Mouse (Mus musculus): Measurements from ENCODE around the gene Bcl2l11.

Gene Bcl2l11

GRCm38 (mm10) chr2:128193411-128193810, 67.6 kb downstream of the Bcl2l11 start:
- TF ChIP-seq POU5F1 (IDR thresholded peaks at IDR 0.05; ENCODE audit: borderline replicate concordance, low read length) (no peak), CTCF (conservative IDR thresholded peaks at IDR 0.05; ENCODE audit: low read length) (no peak), NANOG (IDR thresholded peaks at IDR 0.05; ENCODE audit: borderline replicate concordance, low read length) (no peak)
- peaks cover 13% of the 10 kb centered on the region for H3K4me1 ChIP-seq (replicated peaks; ENCODE audit: low read depth, low read length)

GRCm38 (mm10) chr2:128197379-128197778, 71.5 kb downstream of the Bcl2l11 start:
- no peaks in the 10 kb centered on the region; the same call in 1 of the 2 replicates for H3K4me1 ChIP-seq (replicated peaks; ENCODE audit: low read depth, low read length)
- TF ChIP-seq NANOG (IDR thresholded peaks at IDR 0.05; ENCODE audit: borderline replicate concordance, low read length) (no peak), CTCF (conservative IDR thresholded peaks at IDR 0.05; ENCODE audit: low read length) (no peak), POU5F1 (IDR thresholded peaks at IDR 0.05; ENCODE audit: borderline replicate concordance, low read length) (no peak)
- no peaks in the 10 kb centered on the region for H3K9me3 ChIP-seq (ENCODE audit: low read length)
- 0 out of 2 replicates have a peak, but pooled peaks cover 7% of the 10 kb centered on the region for H3K27me3 ChIP-seq (ENCODE audit: insufficient read depth, low read length)
- no peaks in the 10 kb centered on the region for H3K36me3 ChIP-seq (ENCODE audit: insufficient read depth, low read length)
- no peak overlapping the region for H3K4me3 ChIP-seq (replicated peaks; ENCODE audit: low read length)

More at GRCm38 (mm10) chr2:128193411-128193810, 67.6 kb downstream of the Bcl2l11 start:
- Histone ChIP-seq H3K27me3 (ENCODE audit: insufficient read depth, low read length) (0 out of 2 replicates have a peak, but pooled peaks cover 3% of the 10 kb centered on the region), H3K36me3 (ENCODE audit: insufficient read depth, low read length) (no peaks in the 10 kb centered on the region), H3K9me3 (ENCODE audit: low read length) (no peaks in the 10 kb centered on the region), H3K4me3 (replicated peaks; ENCODE audit: low read length) (no peak overlapping the region)

- Histone ChIP-seq H3K4me3 (replicated peaks; ENCODE audit: low read length) (no peak overlapping the region), H3K27me3 (ENCODE audit: insufficient read depth, low read length) (0 out of 2 replicates have a peak, but pooled peaks cover 3% of the 10 kb centered on the region), H3K36me3 (ENCODE audit: insufficient read depth, low read length) (no peaks in the 10 kb centered on the region), H3K4me1 (replicated peaks; ENCODE audit: low read depth, low read length) (0 out of 2 replicates have a peak, but pooled peaks cover 3% of the 10 kb centered on the region), H3K9me3 (ENCODE audit: low read length) (peaks cover 14% of the 10 kb centered on the region)
- TF ChIP-seq NANOG (IDR thresholded peaks at IDR 0.05; ENCODE audit: borderline replicate concordance, low read length): no peak
- no peak for TF ChIP-seq CTCF (conservative IDR thresholded peaks at IDR 0.05; ENCODE audit: low read length)
- no peak for TF ChIP-seq POU5F1 (IDR thresholded peaks at IDR 0.05; ENCODE audit: borderline replicate concordance, low read length)
Measured at GRCm38 (mm10) chr2:128203147-128203546, 77.3 kb downstream of the Bcl2l11 start.

- no peaks in the 10 kb centered on the region for H3K36me3 ChIP-seq (ENCODE audit: insufficient read depth, low read length)
- TF ChIP-seq CTCF (conservative IDR thresholded peaks at IDR 0.05; ENCODE audit: low read length): no peak
- TF ChIP-seq POU5F1 (IDR thresholded peaks at IDR 0.05; ENCODE audit: borderline replicate concordance, low read length): no peak
- TF ChIP-seq NANOG (IDR thresholded peaks at IDR 0.05; ENCODE audit: borderline replicate concordance, low read length): no peak
- 0 out of 2 replicates have a peak, but pooled peaks cover 4% of the 10 kb centered on the region for H3K27me3 ChIP-seq (ENCODE audit: insufficient read depth, low read length)
- H3K4me1 ChIP-seq (replicated peaks; ENCODE audit: low read depth, low read length): peaks cover 8% of the 10 kb centered on the region
- peaks cover 14% of the 10 kb centered on the region for H3K9me3 ChIP-seq (ENCODE audit: low read length)
- no peak overlapping the region for H3K4me3 ChIP-seq (replicated peaks; ENCODE audit: low read length)
Measured at GRCm38 (mm10) chr2:128203749-128204405, 78.0 kb downstream of the Bcl2l11 start.

DNA sequence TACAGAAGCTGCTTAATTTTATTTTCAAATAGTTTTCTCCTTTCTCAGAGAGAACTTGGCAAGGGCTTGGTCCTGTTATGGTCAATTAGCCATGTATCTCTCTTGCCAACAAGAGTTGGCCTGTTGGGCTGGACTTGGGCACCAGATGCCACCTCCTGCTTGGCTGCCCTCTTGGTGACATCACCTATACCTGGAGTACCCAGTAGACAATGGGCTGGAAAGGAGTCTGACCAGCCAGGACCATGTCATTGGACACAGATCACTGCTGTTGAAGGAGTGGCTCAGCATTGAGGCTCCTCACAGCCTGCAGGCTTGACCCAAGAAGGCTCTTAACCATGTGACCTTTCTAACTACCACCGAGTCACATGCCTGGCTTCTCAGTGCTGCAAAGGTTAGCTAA, 82.7 kb downstream of the Bcl2l11 start:
- Histone ChIP-seq H3K4me1 (replicated peaks; ENCODE audit: low read depth, low read length) (peaks cover 49% of the 10 kb centered on the region), H3K4me3 (replicated peaks; ENCODE audit: low read length) (no peak overlapping the region), H3K27me3 (ENCODE audit: insufficient read depth, low read length) (0 out of 2 replicates have a peak, but pooled peaks cover 3% of the 10 kb centered on the region), H3K36me3 (ENCODE audit: insufficient read depth, low read length) (no peaks in the 10 kb centered on the region), H3K9me3 (ENCODE audit: low read length) (peaks cover 14% of the 10 kb centered on the region)
- TF ChIP-seq POU5F1 (IDR thresholded peaks at IDR 0.05; ENCODE audit: borderline replicate concordance, low read length): no peak
- no peak for TF ChIP-seq NANOG (IDR thresholded peaks at IDR 0.05; ENCODE audit: borderline replicate concordance, low read length)
- TF ChIP-seq CTCF (conservative IDR thresholded peaks at IDR 0.05; ENCODE audit: low read length): no peak

- peaks cover 8% of the 10 kb centered on the region for H3K9me3 ChIP-seq (ENCODE audit: low read length)
- peaks cover 51% of the 10 kb centered on the region for H3K4me1 ChIP-seq (replicated peaks; ENCODE audit: low read depth, low read length)
- TF ChIP-seq NANOG (IDR thresholded peaks at IDR 0.05; ENCODE audit: borderline replicate concordance, low read length): no peak
- TF ChIP-seq POU5F1 (IDR thresholded peaks at IDR 0.05; ENCODE audit: borderline replicate concordance, low read length): no peak
- TF ChIP-seq CTCF (conservative IDR thresholded peaks at IDR 0.05; ENCODE audit: low read length): no peak
- 0 out of 2 replicates have a peak, but pooled peaks cover 3% of the 10 kb centered on the region for H3K27me3 ChIP-seq (ENCODE audit: insufficient read depth, low read length)
- H3K36me3 ChIP-seq (ENCODE audit: insufficient read depth, low read length): no peaks in the 10 kb centered on the region
- H3K4me3 ChIP-seq (replicated peaks; ENCODE audit: low read length): no peak overlapping the region
Measured at GRCm38 (mm10) chr2:128209841-128210329, 84.0 kb downstream of the Bcl2l11 start.

- peaks cover 4% of the 10 kb centered on the region for H3K9me3 ChIP-seq (ENCODE audit: low read length)
- TF ChIP-seq CTCF (conservative IDR thresholded peaks at IDR 0.05; ENCODE audit: low read length): no peak
- TF ChIP-seq POU5F1 (IDR thresholded peaks at IDR 0.05; ENCODE audit: borderline replicate concordance, low read length): no peak
- TF ChIP-seq NANOG (IDR thresholded peaks at IDR 0.05; ENCODE audit: borderline replicate concordance, low read length): no peak
- peaks cover 51% of the 10 kb centered on the region for H3K4me1 ChIP-seq (replicated peaks; ENCODE audit: low read depth, low read length)
- 0 out of 2 replicates have a peak, but pooled peaks cover 3% of the 10 kb centered on the region for H3K27me3 ChIP-seq (ENCODE audit: insufficient read depth, low read length)
- H3K4me3 ChIP-seq (replicated peaks; ENCODE audit: low read length): no peak overlapping the region
- no peaks in the 10 kb centered on the region for H3K36me3 ChIP-seq (ENCODE audit: insufficient read depth, low read length)
Measured at GRCm38 (mm10) chr2:128210376-128210775, 84.5 kb downstream of the Bcl2l11 start.

DNA sequence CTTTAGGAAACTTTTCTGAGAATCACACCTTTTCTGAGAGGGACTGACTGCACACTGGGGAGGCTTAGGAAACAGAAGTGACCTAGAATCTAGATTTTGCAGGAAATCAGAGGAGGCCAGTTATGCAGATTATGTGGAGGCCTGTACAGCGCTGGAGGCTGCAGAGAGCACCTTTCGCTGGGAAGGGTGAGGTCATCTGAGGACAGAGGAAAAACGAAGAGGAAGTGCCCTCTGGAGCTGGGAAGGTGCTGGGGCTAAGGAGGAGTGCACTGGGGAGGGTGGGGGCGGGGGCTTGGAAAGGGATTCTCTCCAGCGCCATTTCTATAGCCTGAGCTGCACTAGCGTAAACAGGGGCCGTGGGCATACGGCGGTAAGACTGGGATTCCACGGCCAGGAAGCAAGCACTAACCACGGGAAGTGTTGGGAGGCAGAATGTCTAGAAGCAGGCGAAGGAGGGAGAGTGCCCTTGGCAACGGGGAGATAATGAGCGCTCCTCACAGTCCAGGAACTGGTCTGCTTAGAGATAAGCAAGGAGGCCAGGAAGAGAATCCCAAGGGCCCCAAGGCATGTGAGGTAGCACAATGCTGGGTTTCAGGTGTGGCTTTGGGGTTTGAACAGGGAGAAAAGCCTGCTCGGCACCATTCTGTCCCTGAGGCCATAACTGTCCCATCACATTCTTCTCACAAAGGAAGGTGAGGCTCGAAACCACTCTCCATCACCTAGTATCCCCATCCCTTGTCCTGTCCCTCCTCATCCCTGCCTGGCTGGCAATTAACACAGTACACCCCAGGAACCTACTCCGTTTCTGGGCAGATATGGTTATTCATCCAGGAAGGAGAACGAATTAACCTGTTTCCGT, 85.4 kb downstream of the Bcl2l11 start:
- Histone ChIP-seq H3K4me3 (replicated peaks; ENCODE audit: low read length) (peak overlapping the region; percentile 65), H3K27me3 (ENCODE audit: insufficient read depth, low read length) (peaks cover 3% of the 10 kb centered on the region; the same call in 1 of the 2 replicates), H3K4me1 (replicated peaks; ENCODE audit: low read depth, low read length) (peaks cover 51% of the 10 kb centered on the region), H3K9me3 (ENCODE audit: low read length) (no peaks in the 10 kb centered on the region), H3K36me3 (ENCODE audit: insufficient read depth, low read length) (no peaks in the 10 kb centered on the region)
- no peak for TF ChIP-seq CTCF (conservative IDR thresholded peaks at IDR 0.05; ENCODE audit: low read length)
- TF ChIP-seq POU5F1 (IDR thresholded peaks at IDR 0.05; ENCODE audit: borderline replicate concordance, low read length): no peak
- no peak for TF ChIP-seq NANOG (IDR thresholded peaks at IDR 0.05; ENCODE audit: borderline replicate concordance, low read length)

Data from E14TG2a.4 (cell line).